ENCODE assay signal across 9 mouse cellular contexts in the genomic region with DNA sequence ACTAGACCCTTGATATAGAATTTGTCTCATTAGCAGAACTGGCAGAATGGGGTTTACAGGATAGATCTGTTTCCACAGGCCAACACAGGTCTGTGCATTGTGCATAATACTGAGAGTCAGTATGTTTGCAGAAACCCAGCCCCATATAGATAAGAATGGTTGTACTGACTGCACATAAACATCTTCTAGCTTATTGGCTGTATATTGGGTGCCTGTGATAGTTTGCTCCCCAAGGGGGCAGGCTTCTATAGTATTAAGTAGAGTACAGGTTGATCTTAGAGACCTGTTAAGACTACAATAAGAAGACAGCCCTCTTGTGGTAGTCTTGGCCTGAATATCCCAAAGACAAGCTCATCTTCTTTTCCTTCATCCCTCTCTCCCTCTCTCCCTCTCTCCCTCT.
A peak's percentile ranks its signal among the peaks of the same experiment; 100 is the strongest.
DNase-seq lines count a peak whose midpoint lies in the region; ATAC-seq lines count a peak whose summit lies in the region.
"Had no signal": no experiment of that assay in that cellular context is flagged by ENCODE, and none has a peak within 500 bp of the region (broad histone marks: within the 10 kb centered on the region; RNA-seq: fewer than 3 reads in every experiment).

No protein-coding gene starts in this region.

- no peaks in the 10 kb centered on the region for H3K36me3 ChIP-seq in heart, embryonic 16.5 days (ENCODE audit: control insufficient read depth, insufficient read depth)
- no peaks in the 10 kb centered on the region for H3K36me3 ChIP-seq in midbrain, embryonic 13.5 days
- H3K36me3 ChIP-seq: neural tube, embryonic 13.5 days had no signal

- no peaks in the 10 kb centered on the region for H3K9me3 ChIP-seq in heart, embryonic 16.5 days (replicated peaks; ENCODE audit: control insufficient read depth, low read length)
- no peaks in the 10 kb centered on the region for H3K9me3 ChIP-seq in midbrain, embryonic 13.5 days
- H3K9me3 ChIP-seq: neural tube, embryonic 13.5 days had no signal

- no peaks in the 10 kb centered on the region for H3K4me1 ChIP-seq in heart, embryonic 16.5 days (ENCODE audit: control insufficient read depth, insufficient read depth, low read length)
- H3K4me1 ChIP-seq in midbrain, embryonic 13.5 days (replicated peaks): no peaks in the 10 kb centered on the region
- H3K4me1 ChIP-seq: neural tube, embryonic 13.5 days had no signal

- H3K4me3 ChIP-seq in heart, embryonic 16.5 days (ENCODE audit: low read length): no peak overlapping the region
- no peak overlapping the region for H3K4me3 ChIP-seq in midbrain, embryonic 13.5 days (replicated peaks)
- H3K4me3 ChIP-seq: neural tube, embryonic 13.5 days had no signal

- H3K9ac ChIP-seq in heart, embryonic 16.5 days (ENCODE audit: low read length): no peak overlapping the region
- H3K9ac ChIP-seq in midbrain, embryonic 13.5 days (replicated peaks): no peak overlapping the region
- H3K9ac ChIP-seq: neural tube, embryonic 13.5 days had no signal

- 0 out of 2 replicates have a peak overlapping the region, but pooled peaks have one; percentile 3 for H3K27ac ChIP-seq in heart, embryonic 16.5 days (ENCODE audit: low read length)
- H3K27ac ChIP-seq in midbrain, embryonic 13.5 days: no peak overlapping the region
- H3K27ac ChIP-seq: neural tube, embryonic 13.5 days had no signal

- no peak overlapping the region for H3K4me2 ChIP-seq in heart, embryonic 16.5 days (ENCODE audit: low read depth, low read length)
- no peak overlapping the region for H3K4me2 ChIP-seq in midbrain, embryonic 13.5 days (replicated peaks)
- H3K4me2 ChIP-seq: neural tube, embryonic 13.5 days had no signal

- H3K27me3 ChIP-seq in heart, embryonic 16.5 days (ENCODE audit: control insufficient read depth, insufficient read depth, low read length): no peaks in the 10 kb centered on the region
- no peaks in the 10 kb centered on the region for H3K27me3 ChIP-seq in midbrain, embryonic 13.5 days
- H3K27me3 ChIP-seq: neural tube, embryonic 13.5 days had no signal

- peak; percentile 63 for ATAC-seq in heart, embryonic 16.5 days (replicated peaks; ENCODE audit: extremely low read depth, insufficient read depth, low FRiP score)
- ATAC-seq in midbrain, embryonic 13.5 days: no peak

- no peak for DNase-seq in heart, adult 11 months
- peak; percentile 5 for DNase-seq in lung, postnatal 10 days
- no peak for DNase-seq in lung, postnatal 25 days (ENCODE audit: low spot score)
- DNase-seq in lung, postnatal 36 days: peak; percentile 25
- peak; percentile 53 to 63 for DNase-seq in thymus, postnatal 36 days
- no peak for DNase-seq in adrenal gland, postnatal 4 days (ENCODE audit: low spot score in 2 of 2)

Comparison
In these comparisons a context has a peak if more than half of its experiments do, and no peak if none do; other contexts are left out.
1. DNase-seq: peak in lung, postnatal 10 days (single experiment), lung, postnatal 36 days (single experiment) and thymus, postnatal 36 days (2 of 2); none in heart, adult 11 months (single experiment), lung, postnatal 25 days (single experiment) and adrenal gland, postnatal 4 days (0 of 2).